Comparison of ENCODE assay signal across 19 mouse cellular contexts in the genomic region with DNA sequence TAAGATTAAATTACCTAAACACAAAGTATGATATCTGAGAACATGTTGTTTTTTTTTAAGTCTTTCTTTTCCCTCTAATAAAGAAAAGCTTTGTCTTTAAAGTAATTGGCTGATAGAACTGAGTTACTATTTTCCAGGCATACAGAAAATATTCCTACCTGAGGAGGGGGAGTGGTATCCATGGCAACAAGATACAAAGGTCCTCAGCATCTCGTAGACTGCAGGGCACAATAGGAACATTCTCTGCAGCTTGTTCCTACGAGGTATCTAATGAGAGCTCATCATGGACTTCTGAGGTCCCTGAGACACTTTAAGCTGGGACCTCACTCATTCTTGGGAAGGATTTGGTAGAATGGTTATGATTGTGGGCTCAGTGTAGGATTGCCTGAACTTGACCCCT.
"Had no signal": no experiment of that assay in that cellular context is flagged by ENCODE, and none has a peak within 500 bp of the region (broad histone marks: within the 10 kb centered on the region; RNA-seq: fewer than 3 reads in every experiment).

No protein-coding gene starts in this region.

- H3K9ac ChIP-seq: kidney, embryonic 15.5 days; liver, embryonic 14.5 days; liver, postnatal 0 days; lung, embryonic 14.5 days; neural tube, embryonic 13.5 days; stomach, embryonic 15.5 days had no signal

- H3K27ac ChIP-seq: kidney, embryonic 15.5 days; left cerebral cortex, adult 2 months; liver, embryonic 14.5 days; macrophage; neural tube, embryonic 13.5 days; stomach, embryonic 15.5 days had no signal

- ATAC-seq: liver, postnatal 0 days; lung, postnatal 0 days had no signal

- H3K27me3 ChIP-seq: kidney, embryonic 15.5 days; neural tube, embryonic 13.5 days; stomach, embryonic 15.5 days had no signal

- H3K36me3 ChIP-seq: kidney, embryonic 15.5 days; neural tube, embryonic 13.5 days; stomach, embryonic 15.5 days had no signal

- H3K4me2 ChIP-seq: kidney, embryonic 15.5 days; lung, embryonic 14.5 days; neural tube, embryonic 13.5 days; stomach, embryonic 15.5 days had no signal

- H3K9me3 ChIP-seq: kidney, embryonic 15.5 days; neural tube, embryonic 13.5 days; stomach, embryonic 15.5 days had no signal

- DNase-seq: kidney, adult 11 months; kidney, adult 8-10 months; kidney, postnatal 10 days; kidney, postnatal 36 days; layer of hippocampus, postnatal 36 days; liver, postnatal 0 days; lung, embryonic 14.5 days; retina, postnatal 1 day; right cerebral cortex, postnatal 25 days; spleen, adult 18-20 months; thymus, postnatal 36 days had no signal

- H3K4me3 ChIP-seq: kidney, embryonic 15.5 days; left cerebral cortex, adult 2 months; myocyte; neural tube, embryonic 13.5 days; stomach, embryonic 15.5 days had no signal

- H3K4me1 ChIP-seq: kidney, embryonic 15.5 days; neural tube, embryonic 13.5 days; stomach, embryonic 15.5 days had no signal
